Mouse (Mus musculus) layer of hippocampus, adult 8-10 months (tissue): ENCODE results near the gene Ikzf4. TPM values are rescaled to one million over a fixed set of nuclear protein-coding genes. Genes with fewer than 3 reads are reported as not detected.

Experiments used
- DNase-seq, 2 experiments: peaks; one replicate each; pipeline ENCODE4 v3.0.0; 2022; ENCODE audit warnings: low spot score in 2 of 2
- total RNA-seq, 4 experiments: library from RNA; stranded (reverse); gene quantifications; 2 replicates each; pipeline ENCODE4 v1.2.4; 2022

Ikzf4 gene
- total RNA-seq, result 10 to 100 TPM; 15.5 to 19.8 (median 16.2) TPM

DNA sequence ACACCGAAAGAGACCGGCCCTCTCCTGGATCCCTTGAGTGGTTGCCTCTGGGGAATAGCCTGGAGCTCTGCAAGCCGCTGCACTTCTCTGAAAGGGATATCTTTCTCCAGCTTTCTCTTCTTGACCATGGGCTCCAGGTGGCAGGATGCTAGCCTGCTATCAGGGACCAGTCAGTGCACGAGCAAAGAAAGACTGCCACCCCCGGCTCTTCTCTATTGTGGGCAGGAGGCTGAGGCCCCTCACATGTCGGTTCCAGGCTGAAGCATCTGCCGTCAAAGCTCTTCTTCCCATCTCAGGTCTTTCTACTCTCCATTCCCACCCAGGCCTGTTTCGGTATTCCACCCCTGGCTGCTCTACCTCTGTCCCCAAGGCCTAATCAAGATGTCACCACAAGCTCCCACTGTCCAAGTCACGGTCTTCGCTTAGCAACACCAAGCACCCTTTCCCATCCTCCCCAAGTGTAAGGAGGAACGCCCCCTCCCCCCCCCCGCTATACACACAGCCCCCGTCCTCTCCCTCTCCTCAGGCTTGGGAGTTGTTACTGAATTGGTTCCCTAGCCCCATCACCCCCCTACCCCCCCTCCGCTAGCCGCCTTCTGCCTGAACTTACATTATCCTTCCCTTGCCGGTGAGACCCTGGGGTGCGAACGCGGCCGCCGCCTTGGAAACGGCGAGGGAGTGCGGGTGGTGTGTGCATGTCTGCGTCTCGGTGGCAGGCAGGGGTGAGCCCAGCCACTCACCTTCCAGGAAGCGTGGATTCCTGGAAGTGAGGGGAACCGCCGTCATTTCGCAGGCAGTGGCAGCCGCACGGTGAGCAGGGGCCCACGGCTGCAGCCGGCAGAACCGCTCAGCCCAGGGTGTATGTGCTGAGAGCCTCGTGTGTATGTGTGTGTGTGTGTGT, at the start of gene Ikzf4:
TSS of gene Ikzf4 (minus strand) at position 881 of the 901 bp plus-strand sequence.
- DNase-seq, result peak in 1 of 2 experiments; percentile 38

DNA sequence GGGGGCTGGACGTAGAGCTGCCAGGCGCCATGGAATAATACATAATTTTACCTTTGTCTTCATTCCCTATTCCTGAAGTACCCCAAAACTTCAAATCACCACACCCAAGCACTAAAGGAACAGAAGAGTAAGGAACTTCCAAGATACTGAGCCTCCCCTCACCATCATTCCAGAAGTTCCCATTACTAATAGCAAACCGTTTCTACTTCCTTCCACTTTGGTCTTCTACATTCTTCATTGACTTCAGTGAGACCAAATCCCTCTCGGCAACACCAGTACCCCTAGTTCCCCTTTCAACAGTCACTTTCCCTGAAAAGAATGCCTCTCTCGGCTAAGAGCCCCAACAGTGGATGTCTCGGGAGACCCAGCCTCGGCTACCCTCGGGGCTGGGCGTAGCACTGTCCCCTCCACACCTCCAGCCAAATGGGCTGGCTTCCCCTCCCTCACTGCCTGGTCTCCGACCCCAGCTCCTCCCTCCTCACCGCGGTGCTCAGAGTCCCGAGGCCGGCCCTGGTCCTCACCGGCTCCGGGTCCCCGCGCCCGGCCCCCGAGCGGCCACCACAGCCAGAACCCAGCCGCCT, 49.7 kb upstream of the Ikzf4 start:
- DNase-seq, result no peak

DNA sequence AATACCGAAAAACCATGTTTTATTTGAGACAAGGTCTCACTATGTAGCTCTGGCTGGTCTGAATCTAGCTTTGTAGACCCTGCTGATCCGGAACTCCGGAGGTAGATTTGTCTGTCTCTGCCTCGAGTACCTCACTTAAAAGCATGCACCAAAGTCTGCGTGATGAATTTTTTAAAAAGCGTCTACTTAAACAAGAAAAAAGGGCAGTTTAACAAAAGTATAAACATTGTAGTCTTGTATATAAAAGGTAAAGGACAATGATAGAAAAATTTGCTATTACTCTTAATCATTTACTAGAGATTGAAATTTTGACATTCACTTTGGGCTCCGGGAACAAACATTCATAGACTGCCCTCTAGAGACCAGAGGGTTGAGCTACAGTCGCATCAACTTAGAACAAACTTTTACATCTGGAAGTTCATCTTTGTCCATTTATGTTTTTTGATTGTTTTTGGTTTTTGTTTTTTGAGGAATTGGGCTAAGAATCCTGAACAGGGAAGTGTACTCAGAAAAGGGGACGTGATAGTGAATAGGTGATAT, 28.7 kb upstream of the Ikzf4 start:
- DNase-seq, result no peak

DNA sequence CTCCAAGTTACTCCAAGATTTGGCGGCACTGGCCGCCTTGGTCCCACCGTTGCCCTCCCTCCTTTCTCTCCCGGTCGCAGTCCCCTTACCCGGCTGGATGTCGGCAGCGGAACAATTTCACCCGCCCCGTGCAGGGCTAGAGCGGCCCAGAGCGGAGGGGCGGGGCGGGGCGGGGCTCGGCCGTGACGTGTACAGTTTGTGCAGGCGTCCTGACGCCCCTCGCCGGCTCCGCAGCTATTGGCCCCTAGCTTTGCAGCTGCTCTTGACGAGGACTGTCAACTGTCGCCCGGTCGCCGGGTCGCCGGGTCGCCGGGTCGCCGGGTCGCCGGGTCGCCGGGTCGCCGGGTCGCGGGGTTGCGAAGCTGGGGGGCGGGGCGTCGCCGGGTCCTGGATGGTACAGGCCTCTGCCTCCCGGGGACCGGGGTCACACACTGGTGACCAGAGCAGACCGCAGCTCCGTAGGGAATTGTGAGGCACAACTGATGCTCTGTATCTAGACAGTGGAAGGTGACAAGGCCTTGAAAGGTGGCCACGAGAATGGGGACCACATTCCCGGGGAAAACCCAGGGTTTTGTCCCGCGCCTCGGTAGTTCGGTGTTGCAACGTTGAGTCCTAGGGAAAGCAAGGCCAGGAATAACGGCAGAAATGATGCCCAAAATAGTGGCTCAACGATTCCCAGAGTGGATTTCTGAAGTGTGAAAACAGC, 28.1 kb upstream of the Ikzf4 start, which contains the start of gene Suox:
TSS of gene Suox (minus strand) at position 311 of the 706 bp plus-strand sequence.
- peak; percentile 76 to 78 for DNase-seq

DNA sequence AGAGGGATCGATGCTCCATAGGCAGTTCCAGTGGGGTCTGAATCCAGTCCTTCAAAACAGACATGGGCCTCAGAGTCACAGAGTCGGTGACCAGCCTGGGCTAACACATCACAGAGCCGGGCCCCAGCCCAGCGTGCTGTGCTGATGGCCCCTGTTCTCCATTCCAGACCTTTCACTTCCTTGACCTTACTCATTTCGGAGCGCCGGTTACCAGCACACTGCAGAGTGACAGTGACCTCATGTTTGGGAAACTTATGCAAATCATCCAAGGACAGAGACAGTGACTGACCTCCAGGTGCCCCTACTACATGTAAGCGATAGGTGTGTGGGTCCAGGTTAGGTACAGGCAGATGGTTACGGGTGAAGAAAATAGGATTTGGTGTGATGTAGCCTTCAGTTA, 25.4 kb upstream of the Ikzf4 start:
- no peak for DNase-seq

DNA sequence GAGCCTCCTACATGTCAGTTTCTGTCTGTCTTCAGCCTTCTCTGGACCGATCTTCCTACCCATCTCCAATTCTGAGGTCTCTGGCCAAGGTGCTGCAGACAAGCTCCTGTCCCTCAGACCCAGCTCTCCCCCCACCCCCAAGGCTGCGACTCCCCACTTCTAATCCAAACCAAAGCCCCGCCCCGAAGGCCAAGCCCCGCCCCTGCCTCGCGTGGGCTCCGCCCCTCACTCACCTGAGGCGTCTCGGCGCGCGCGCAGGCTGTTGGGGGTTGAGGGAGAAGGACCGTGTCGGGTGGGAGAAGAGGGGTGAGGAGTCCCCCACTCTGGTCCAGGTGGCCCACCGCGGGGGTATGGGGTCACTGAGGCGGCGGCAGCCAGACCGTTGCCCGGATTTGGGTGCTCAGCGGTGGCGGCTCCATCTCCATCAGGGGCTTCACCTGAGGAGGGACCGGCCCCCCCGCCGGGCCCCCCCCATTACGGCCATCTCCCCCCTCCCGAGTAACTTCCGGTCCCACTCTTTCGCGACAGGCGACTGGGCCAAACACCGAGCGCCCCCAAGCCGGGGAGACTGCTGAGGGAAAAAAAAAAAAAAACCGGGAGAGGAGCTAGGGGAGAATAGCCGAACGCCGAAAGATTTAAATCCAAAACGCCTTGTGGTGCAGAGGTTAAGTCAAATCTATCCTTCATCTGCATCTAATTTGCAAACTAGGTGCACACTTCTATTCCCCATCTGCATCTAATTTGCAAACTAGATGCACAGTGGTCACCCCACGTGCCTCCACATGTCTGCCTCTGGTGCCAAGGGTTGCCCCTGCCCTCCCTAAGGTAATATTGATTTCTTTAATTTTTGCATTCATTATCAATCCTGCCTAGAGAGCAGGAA, 23.2 kb upstream of the Ikzf4 start:
- DNase-seq, result peak; percentile 40 to 48

DNA sequence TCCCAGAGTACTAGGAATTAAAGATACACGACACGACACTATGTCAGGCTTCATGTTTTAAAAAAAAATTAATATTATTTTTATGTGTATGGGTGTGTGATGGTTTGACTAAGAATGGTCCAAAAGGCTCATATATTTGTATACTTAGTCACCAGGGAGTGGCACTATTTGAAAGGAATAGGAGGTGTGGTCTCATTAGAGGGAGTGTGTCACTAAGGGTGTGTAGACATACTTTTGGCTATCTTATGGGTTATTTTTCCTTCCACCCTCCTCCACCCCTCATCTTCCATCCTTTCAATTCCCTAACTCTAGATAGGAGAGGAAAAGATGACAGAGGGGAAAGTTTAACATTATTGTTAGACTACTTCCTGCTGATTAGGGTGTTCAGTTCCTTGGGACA, 20.0 kb upstream of the Ikzf4 start:
- no peak for DNase-seq

DNA sequence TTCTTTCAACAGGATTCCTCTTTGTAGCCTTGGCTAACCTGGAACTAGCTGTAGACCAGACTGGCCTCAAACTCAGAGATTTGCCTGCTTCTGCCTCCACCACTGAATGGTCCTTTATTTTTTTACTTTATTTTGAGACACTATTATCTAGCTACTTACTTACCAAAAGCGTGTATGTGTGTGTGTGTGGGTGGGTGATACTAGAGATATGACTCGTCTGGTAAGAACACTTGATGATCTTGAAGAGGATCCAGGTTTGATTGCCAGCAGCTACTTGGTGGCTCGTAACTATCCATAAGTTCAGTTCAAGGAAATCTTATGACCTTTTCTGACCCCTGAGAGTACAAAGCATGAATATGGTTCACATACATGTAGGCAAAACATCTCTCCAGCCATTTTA, 19.5 kb upstream of the Ikzf4 start:
- DNase-seq, result no peak

DNA sequence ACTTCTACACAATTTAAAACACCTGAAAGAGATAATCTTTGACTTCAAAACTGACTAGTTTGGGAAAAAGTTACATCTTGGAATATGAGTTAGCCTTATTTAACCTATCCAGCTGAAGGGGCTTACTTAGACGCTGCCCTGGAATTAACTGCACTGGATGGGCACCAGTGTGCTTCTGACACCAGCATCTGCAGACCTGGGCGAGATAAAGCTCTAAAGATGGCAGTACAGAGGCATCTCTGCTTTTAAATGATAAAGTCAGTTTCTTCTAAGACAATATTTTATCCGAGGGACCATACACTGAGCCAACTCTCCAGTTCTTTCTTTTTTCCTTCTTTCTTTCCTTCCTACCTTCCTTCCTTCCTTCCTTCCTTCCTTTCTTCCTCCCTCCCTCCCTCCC, 19.0 kb upstream of the Ikzf4 start:
- no peak for DNase-seq

DNA sequence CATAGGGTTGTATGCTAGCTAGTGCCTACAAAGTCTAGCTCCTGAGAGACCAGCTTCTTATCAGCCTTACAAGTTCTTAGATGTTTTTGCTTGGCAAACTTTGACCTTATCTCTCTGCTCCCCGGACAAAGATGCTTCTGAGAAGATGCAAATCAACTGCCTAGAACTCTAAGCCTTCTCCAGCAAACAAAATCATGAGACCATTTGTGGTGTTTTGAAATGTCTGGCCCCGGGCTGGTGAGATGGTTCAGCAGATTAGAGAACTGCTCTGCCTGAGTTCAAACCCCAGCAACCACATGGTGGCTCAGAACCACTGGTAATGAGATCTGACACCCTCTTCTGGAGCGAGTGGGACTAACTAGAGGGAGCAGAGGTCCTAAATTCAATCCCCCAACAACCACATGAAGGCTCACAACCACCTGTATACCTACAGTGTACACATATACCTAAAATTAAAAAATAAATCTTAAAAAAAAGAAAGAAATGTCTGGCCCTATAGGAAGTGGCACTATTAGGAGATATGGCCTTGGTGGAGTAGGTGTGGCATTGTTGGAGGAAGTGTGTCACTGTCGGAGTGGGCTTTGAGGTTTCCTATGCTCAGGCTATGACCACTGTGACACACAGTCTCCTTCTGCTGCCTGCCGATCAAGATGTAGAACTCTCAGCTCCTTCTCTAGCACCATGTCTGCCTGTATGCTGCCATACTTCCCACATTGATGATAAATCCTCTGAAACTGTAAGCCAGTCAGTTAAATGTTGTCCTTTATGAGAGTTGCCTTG, 17.8 kb upstream of the Ikzf4 start:
- no peak for DNase-seq

DNA sequence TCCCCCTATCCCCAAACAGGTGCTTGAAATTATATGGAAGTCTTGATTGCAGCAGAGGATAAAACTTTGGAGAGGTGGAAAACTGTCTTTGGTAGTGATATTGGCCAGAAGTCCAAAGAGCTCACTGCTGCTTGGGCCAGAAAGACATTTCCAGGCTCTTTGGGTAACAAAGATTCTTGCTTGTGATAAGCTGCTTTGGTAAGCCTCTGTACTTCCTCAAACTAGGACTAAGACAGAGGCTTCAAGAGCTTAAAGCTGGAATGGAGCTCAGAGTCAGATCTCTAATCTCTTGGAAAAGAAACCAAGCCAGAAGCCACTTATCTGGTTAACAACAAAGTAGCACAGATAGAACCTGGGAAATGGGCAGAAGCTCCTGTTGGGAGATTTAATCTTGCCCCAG, 16.7 kb upstream of the Ikzf4 start:
- DNase-seq, result no peak

DNA sequence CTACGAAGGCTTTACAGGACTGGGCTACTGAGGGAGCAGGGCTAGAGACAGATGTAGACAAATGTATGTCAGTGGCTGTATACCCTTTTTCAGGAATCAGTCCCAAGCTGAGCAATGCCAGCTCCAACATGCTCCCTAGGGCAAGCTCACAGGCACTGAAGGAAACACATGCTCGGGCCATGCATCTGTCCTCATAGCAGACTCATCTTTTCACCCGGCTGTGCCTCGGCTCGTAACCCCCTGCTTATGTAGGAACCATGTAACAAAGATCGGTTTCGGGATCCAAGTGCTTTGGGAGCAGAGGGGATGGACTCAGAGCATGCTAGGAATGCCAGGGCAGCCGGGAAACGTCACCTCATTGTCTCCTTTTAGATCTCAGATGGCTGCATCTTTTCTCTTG, 13.7 kb upstream of the Ikzf4 start:
- no peak for DNase-seq

DNA sequence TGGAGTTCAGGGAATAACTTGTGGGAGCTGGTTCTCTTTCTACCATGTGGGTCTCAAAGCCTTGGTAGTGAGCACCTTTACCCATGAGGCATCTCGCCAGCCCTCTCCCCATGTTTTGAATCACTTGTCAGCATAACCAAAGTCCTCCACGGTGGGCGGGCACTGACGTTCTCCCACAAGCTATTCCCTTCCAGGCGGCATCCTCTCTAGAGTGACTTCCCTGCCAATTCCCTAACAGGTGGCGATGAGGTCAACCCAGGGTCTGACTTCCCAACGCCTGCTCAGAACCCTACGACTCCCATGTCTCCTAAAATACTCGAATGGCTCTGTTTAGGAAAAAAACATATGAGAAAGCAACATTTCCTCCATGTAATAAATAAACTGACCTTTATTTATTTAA, 12.1 kb upstream of the Ikzf4 start:
- no peak for DNase-seq

DNA sequence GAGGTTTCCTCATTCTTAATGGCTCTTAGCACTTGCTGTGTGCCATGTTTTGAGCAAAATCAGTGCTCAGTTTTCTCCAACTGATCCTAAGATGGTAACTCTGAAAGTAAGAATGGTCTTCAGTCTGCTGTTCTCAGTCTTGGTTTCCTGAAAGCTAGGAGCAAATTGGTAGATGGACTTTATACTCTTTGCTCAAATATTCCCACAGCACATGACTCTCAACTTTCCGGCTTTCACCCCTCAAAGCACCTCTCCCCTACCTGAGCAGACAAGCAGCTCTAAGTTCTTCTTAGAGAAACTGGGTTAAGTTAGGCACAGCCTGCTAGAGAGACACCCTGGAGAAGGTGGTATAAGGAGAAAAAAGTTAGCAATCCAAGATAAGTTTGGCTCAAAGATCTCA, 10.9 kb upstream of the Ikzf4 start:
- DNase-seq, result no peak

DNA sequence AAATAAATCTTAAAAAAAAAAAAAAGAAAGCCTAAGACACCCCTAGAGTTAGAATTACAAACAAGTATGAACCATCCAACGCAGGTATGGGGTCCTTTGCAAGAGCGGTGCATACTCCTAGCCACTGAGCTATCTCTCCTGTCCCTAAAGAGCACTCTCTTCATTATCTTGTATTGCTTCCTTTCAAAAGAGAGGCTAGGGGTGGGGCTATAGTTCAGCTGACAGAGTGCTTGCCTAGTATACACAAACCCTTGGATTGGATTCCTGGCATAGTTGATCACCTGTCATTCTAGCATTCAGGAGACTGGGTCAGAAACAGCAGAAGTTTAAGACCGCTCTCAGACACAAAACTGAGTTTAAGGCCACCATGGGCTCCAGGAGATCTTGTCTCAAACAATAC, 9.5 kb upstream of the Ikzf4 start:
- DNase-seq, result no peak

DNA sequence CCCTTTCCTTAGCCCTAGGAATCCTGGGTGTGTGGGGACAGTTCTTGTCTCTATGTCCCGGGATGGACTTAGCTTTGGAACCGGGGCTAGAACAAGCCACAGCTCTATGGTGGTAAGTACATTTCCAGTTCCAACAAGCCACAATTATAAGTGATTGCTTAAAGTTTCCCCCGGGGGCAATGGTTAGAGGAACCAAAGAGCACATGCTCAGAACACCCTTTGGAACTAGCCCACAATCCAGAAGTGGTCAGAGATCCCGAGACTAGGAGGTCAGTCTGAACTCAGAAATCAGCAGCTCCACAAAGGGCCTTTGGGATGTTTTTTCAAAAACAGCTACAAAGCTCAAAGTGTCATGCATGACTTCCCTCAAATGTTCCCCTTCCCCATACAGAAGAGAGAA, 8.1 kb upstream of the Ikzf4 start:
- DNase-seq, result no peak

DNA sequence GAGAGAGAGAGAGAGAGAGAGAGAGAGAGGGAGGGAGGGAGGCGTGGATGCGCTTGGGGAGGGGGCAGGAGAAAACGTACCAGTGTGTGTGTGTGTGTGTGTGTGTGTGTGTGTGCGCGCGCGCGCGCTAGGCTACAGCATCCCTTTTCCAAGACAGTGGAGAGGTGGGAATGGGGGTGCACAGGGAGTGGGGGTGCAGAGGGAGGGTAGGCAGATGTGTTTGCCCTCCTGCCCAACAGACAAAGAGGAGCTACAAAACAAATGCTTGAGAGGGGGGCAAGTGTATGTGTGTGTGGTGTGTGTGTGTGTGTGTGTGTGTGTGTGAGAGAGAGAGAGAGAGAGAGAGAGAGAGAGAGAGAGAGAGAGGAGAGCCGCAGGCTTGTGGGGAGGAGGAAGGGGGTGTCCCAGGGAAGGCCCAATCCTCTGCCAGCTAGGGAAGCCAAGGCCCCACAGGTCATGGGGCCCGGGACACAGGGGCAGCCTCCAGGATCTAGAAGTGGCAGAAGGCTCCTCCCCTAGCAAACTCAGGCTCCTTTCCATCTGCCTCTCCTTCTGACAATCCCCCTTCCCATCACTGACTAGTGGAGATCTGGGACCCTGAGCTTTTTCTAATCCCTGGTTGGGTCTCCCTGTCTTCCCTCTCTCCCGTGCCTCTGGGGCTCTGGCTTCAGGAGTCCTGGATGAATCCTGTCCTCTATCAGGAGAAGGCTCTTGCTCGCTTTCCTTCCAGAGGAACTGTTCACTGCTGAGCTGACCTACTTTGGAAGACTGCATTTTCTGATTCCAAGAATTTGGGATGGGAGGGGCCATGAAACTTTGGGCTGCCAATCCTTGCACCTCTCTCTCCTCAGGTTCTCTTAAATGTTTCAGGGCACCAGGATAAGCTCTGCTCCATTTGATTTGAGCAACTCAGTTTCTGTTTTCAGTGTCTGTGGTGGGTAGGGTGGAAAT, 623 bp upstream of the Ikzf4 start:
- peak in 1 of 2 experiments; percentile 38 for DNase-seq

DNA sequence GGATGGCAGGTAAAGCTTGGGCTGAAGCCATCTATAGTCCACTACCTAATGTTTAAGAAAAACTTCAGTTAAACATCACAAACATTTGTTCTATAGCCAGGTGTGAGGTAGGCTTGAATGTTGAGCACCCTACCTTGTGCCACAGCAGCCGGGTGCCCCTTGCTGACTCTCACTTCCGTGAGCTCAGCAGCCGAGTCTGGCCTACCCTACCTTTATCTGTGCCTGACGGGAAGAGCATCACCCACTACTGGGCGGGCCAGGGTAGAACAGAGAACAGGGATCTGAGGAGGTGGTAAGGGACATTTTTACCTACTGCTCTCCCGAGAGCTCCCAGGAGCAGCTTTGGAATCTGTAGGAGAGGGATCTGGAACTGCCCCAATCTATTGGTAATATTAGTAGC, 3.0 kb downstream of the Ikzf4 start:
- DNase-seq, result no peak

DNA sequence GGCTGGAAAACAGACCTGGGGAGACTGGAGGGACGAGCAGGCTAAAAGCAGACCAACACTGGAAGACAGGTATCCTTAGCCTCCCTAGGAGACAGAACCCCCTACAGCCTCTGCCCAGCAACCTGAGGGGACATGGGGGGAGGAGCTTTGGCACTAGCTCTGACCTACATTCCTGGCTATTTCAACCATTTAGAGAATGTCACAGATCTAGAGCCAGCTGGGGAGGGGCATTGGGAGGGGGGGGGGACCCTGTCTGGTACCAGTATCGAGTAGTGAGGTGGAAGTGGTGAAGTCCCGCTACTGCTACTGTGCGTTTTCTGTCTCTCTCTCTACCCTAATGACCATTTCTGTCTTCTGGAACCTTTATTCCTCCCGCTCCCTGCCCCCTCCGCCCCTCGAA, 3.9 kb downstream of the Ikzf4 start:
- DNase-seq, result no peak
